Mouse (Mus musculus) stomach, embryonic 14.5 days (tissue): Measurements from ENCODE around the gene Hspa1b. TPM values are rescaled to one million over a fixed set of nuclear protein-coding genes. Genes with fewer than 3 reads are reported as not detected.

Source experiments
- ATAC-seq: fragments of 200-750 bp; cut with Nextera tagmentation; 2 replicates; pipeline ENCODE4 v1.8.0; 2017; ENCODE audit warnings: low read depth, moderate TSS enrichment; ENCODE audit not compliant: insufficient number of reproducible peaks, insufficient read depth, low FRiP score
- H3K27ac ChIP-seq: fragments of 300-500 bp; sonication (generic); 2 replicates; pipeline ENCODE4 v1.5.1; 2014; ENCODE audit warnings: mild to moderate bottlenecking, low read length, moderate library complexity, mixed read lengths
- H3K27me3 ChIP-seq: fragments of 300-500 bp; sonication (generic); 2 replicates; pipeline ENCODE4 v1.6.1; 2014; ENCODE audit warnings: low read length, control low read depth, mixed read lengths; ENCODE audit not compliant: control insufficient read depth, insufficient read depth
- H3K36me3 ChIP-seq: fragments of 300-500 bp; sonication (generic); 2 replicates; pipeline ENCODE4 v1.6.1; 2014; ENCODE audit warnings: mild to moderate bottlenecking, control low read depth, low read length, moderate library complexity, mixed read lengths; ENCODE audit not compliant: control insufficient read depth, insufficient read depth
- H3K4me1 ChIP-seq: fragments of 300-500 bp; sonication (generic); 2 replicates; pipeline ENCODE4 v1.6.1; 2014; ENCODE audit warnings: low read length, control low read depth, mixed read lengths; ENCODE audit not compliant: control insufficient read depth, insufficient read depth
- H3K4me2 ChIP-seq: fragments of 300-500 bp; sonication (generic); replicated peaks from 2 replicates; pipeline ENCODE4 v1.6.1; 2014; ENCODE audit warnings: low read depth, low read length, control low read depth
- H3K4me3 ChIP-seq: fragments of 300-500 bp; sonication (generic); 2 replicates; pipeline ENCODE4 v1.5.1; 2014; ENCODE audit warnings: low read depth, low read length, control low read depth
- H3K9ac ChIP-seq: fragments of 300-500 bp; sonication (generic); replicated peaks from 2 replicates; pipeline ENCODE4 v1.6.1; 2014; ENCODE audit warnings: low read depth, mild to moderate bottlenecking, control low read depth, low read length, moderate library complexity, mixed read lengths
- H3K9me3 ChIP-seq: fragments of 300-500 bp; sonication (generic); 2 replicates; pipeline ENCODE4 v1.6.1; 2016; ENCODE audit warnings: low read depth, low read length, control low read depth; ENCODE audit not compliant: control insufficient read depth
- WGBS: fragments of 180-500 bp; shearing (Covaris S2); extraction: QIAGEN DNeasy Blood & Tissue Kit; methylation state at CpG from one replicate; pipeline ENCODE4 v1.1.7; 2014; 5-methylcytosine and 5-hydroxymethylcytosine counted together
- polyA plus RNA-seq: library from polyadenylated mRNA; unstranded; fragments of >200 nt; fragmentation: Nextera tagmentation; extraction: Ambion mirVana; gene quantifications from 2 replicates; pipeline ENCODE4 v1.2.1, GENCODE M21; 2014

The Hspa1b gene
- polyA plus RNA-seq, 1 experiment from 2014 or later = 0.54 TPM

DNA sequence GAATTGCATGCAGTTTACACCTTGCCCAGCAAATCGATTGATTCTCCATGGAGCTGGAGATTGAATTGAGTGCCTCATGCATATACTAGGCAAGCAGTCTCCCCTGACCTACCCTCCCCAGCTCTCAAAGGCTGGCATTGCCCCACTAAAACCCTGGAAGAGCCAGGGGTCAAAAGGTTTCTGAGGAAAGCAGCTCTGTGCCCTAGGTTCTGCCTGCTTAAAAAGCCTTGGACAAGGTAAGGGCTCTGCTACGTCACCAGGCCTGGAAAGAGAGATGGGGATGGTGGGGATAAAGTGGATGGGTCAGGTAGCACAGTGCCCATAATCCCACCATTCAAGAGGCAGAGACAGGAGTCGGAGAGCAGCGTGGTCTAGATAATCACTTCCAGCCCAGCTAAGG is 4.2 kb downstream of the Hspa1b start:
- no peak overlapping the region for H3K9ac ChIP-seq
- peaks cover 12% of the 10 kb centered on the region for H3K4me1 ChIP-seq
- H3K4me2 ChIP-seq = no peak overlapping the region
- 93% methylated on average over 4 of the region's 4 CpGs for WGBS
- H3K9me3 ChIP-seq = no peaks in the 10 kb centered on the region
- no peaks in the 10 kb centered on the region for H3K27me3 ChIP-seq
- H3K4me3 ChIP-seq = no peak overlapping the region
- peaks cover 16% of the 10 kb centered on the region for H3K36me3 ChIP-seq
- no peak overlapping the region for H3K27ac ChIP-seq
- ATAC-seq = no peak

DNA sequence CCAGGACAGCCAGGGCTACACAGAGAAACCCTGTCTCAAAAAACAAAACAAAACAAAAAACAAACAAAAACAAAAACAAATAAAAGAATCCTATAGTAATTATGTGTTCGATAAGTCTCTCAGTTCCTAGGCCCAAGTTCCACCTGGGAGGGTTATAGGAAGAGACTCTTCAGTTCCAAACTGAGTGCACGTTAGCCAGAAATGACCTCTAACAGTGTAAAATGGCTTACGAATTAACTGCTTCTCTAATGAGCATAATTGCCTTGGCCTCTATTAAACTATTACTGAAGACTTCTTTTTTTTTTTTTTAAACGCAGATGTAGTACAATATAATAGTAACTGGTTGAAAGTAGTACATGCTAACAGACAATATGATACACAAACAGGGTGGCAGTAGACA is 5.1 kb downstream of the Hspa1b start:
- no peak overlapping the region for H3K27ac ChIP-seq
- H3K9ac ChIP-seq = no peak overlapping the region
- peaks cover 10% of the 10 kb centered on the region for H3K4me1 ChIP-seq
- H3K9me3 ChIP-seq = no peaks in the 10 kb centered on the region
- no peak for ATAC-seq
- 90% methylated on average over 4 of the region's 4 CpGs for whole genome bisulfite sequencing
- H3K27me3 ChIP-seq = no peaks in the 10 kb centered on the region
- no peak overlapping the region for H3K4me2 ChIP-seq
- peaks cover 22% of the 10 kb centered on the region for H3K36me3 ChIP-seq
- H3K4me3 ChIP-seq = no peak overlapping the region

DNA sequence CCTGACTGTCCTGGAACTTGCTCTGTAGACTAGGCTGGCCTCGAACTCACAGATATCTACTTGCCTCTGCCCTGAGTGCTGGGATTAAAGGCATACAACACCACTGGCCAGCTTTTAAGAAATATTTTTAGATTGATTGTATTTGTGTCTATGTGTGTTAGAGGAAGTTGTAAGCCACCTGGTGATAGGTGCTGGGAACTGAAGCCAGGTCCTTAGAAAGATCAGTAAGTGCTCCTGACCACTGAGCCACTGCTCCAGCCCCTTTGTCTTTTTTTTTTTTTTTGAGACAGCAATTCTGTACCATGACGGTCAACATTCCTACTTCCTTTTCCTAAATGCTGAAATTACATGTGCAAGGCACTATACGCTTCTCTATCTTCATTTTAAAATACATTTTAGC is 5.8 kb downstream of the Hspa1b start:
- H3K36me3 ChIP-seq = peaks cover 22% of the 10 kb centered on the region
- WGBS = 79% methylated on average over 3 of the region's 3 CpGs
- H3K4me3 ChIP-seq = no peak overlapping the region
- no peaks in the 10 kb centered on the region for H3K9me3 ChIP-seq
- peaks cover 10% of the 10 kb centered on the region for H3K4me1 ChIP-seq
- H3K27me3 ChIP-seq = no peaks in the 10 kb centered on the region
- ATAC-seq = no peak
- no peak overlapping the region for H3K9ac ChIP-seq
- H3K27ac ChIP-seq = no peak overlapping the region
- H3K4me2 ChIP-seq = peak overlapping the region; percentile 76

DNA sequence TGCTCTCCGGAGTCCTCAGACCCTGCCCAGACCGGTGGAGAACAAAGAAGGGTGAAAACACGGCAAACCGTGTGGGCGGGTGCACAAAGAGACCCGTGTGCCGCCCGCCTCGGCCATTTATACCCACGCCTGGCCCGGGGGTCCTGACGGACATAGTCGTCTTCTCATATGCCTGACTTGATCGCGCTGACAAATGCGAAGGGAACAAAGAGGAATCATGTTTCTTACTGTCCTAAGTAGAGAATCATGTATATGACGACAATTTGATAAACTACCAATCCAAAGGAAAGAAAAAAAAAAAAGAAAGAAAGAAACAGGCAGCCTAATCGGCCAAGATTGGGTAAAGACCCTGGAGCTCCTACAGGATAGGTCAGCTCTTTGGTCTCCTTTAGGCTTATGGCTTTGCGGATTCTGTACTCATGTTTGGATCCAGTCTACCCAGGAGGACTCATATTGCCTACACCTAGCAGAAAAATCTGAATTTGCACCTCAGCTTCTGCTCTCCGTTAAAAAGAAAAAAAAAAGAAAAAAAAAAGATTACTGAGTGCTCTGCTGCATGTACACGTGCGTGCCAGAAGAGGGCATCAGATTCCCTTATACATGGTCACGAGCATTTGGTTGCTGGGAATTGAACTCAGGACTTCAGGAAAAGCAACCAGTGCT is 6.5 kb downstream of the Hspa1b start:
- H3K9ac ChIP-seq = peak overlapping the region; percentile 99
- peaks cover 10% of the 10 kb centered on the region for H3K4me1 ChIP-seq
- no peaks in the 10 kb centered on the region for H3K27me3 ChIP-seq
- H3K9me3 ChIP-seq = no peaks in the 10 kb centered on the region
- peaks cover 22% of the 10 kb centered on the region for H3K36me3 ChIP-seq
- peak overlapping the region; percentile 76 for H3K4me2 ChIP-seq
- peak overlapping the region; percentile 98 for H3K4me3 ChIP-seq
- WGBS = under 1% methylated on average over 23 of the region's 23 CpGs
- ATAC-seq = peak; percentile 79
- peak overlapping the region; percentile 92 for H3K27ac ChIP-seq

DNA sequence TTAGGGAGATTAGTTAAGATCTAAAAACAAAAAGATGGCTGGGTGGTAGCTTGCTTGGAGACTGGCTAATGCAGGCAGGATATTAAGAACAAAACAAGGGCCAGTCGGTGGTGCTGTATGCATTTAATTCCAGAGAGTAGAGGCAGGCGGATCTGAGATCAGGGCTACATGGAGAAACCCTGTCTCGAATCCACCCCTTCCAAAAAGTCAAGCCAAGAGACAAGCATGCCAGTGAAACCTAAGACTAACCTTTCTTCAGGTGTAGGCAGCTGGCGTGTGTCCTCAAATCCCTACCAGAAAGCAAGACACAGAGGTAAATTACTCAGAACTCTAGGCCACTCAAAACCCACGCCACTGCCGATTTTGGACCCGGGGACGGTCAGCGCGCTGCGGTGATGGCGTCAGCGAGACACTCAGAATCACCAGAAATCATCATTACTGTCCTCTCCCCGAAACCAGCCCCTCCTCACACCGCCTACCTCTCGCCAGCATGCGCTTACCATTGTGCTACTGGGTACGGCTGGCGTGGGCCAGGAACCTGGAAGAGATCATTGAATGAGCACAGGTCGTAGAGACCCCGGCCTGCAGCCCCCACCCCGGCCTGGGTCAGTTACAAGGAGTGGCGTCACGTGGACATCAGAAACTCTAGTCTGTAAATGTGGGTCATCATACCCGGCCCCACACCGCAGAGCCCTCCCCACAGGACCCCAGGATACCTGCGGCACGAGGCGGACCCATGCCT is 7.2 kb downstream of the Hspa1b start:
- Histone ChIP-seq H3K4me1 (peaks cover 10% of the 10 kb centered on the region), H3K36me3 (peaks cover 22% of the 10 kb centered on the region), H3K4me3 (peak overlapping the region; percentile 98), H3K27ac (peak overlapping the region; percentile 92), H3K4me2 (peak overlapping the region; percentile 76), H3K9ac (peak overlapping the region; percentile 99), H3K27me3 (no peaks in the 10 kb centered on the region), H3K9me3 (no peaks in the 10 kb centered on the region)
- peak; percentile 53 for ATAC-seq
- WGBS = under 1% methylated on average over 29 of the region's 29 CpGs

DNA sequence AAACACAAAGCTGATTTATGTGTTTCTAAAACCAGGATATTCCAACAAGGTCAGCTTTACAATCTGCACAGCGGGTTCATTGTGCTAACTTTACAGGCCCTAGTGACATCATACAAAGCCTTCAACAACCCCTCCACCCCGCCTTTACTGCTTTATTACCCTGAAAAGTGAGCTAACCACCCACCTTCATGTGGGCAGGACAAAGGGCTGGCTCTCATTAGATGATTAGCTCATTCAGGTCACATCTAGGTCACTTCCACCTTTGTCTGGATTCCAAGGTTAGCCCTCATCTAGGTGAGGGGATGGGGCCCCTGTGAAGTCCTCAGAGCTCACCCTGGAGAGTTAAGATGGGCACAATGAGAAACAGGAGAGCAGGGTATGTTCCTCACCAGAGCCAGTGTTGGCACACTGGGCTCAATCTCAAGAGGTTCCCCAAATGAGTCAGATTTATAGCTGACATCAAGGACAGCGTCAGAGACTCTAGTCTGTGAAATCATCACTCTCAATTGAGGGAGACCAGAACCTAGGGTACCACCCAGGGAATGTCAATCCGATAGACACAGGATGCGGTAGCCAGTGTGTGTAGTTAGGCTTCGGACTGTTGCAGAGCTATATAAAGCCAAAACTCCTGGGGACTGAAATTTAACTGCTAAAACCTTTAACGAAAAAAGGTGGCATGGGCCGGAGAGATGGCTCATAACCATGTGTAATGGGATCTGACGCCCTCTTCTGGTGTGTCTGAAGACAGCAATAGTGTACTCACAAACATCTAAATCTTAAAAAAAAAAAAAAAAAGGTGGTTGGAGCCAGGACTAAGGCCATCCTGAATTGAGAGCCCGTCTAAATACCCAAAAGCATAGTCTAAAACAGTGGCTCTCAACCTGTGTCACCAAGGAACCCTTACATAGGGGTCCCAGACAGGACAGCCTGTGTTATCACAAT is 8.3 kb downstream of the Hspa1b start:
- ATAC-seq = no peak
- Histone ChIP-seq H3K9ac (peak overlapping the region; percentile 99), H3K9me3 (no peaks in the 10 kb centered on the region), H3K4me1 (peaks cover 10% of the 10 kb centered on the region), H3K27ac (peak overlapping the region; percentile 92), H3K36me3 (peaks cover 22% of the 10 kb centered on the region), H3K4me3 (peak overlapping the region; percentile 98), H3K27me3 (no peaks in the 10 kb centered on the region), H3K4me2 (peak overlapping the region; percentile 76)
- WGBS = 29% methylated on average over 10 of the region's 10 CpGs

DNA sequence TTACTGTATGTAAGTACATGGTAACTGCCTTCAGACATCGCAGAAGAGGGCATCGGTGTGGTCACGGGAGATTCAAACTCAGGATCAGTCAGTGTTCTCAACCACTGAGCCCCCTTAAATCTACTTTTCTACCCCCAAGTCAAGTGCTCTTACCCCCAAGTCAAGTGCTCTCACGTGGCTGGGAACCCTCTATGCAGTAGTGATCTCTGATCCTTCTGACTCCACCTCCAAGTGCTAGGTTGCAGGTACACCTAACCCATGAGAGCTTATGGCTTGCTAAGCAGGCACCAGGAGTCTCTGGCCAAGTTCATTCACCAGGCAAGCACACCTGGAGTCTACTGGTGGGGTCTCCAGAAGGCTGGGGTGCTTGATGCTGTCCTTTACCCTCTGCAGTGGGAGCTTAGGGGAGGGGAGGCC is 9.5 kb downstream of the Hspa1b start:
- H3K27ac ChIP-seq = no peak overlapping the region
- H3K9ac ChIP-seq = no peak overlapping the region
- no peak for ATAC-seq
- H3K4me3 ChIP-seq = no peak overlapping the region
- H3K4me2 ChIP-seq = no peak overlapping the region
- no peaks in the 10 kb centered on the region for H3K9me3 ChIP-seq
- no peaks in the 10 kb centered on the region for H3K27me3 ChIP-seq
- 41% methylated on average over 4 of the region's 4 CpGs for WGBS
- H3K4me1 ChIP-seq = peaks cover 10% of the 10 kb centered on the region
- peaks cover 22% of the 10 kb centered on the region for H3K36me3 ChIP-seq
